Mouse (Mus musculus): ENCODE measurements at regions not wholly inside any gene's neighbourhood (a gene's known extent, or its start where the extent isn't known, plus 50 kb on each side); places are given as distances from the start of the nearest gene placed in this dataset.

- no peak for DNase-seq (ENCODE audit: low read depth, low spot score)
Observed at GRCm38 (mm10) chr2:34111286-34111685, 223.5 kb upstream of the Mvb12b start.

GRCm38 (mm10) chr2:34110582-34110981, 222.8 kb upstream of the Mvb12b start:
- peak; percentile 21 for DNase-seq (ENCODE audit: low read depth, low spot score)

- DNase-seq (ENCODE audit: low read depth, low spot score): no peak
Observed at GRCm38 (mm10) chr2:34107566-34108303, 220.0 kb upstream of the Mvb12b start.

- no peak for DNase-seq (ENCODE audit: low read depth, low spot score)
Observed at GRCm38 (mm10) chr2:34106837-34107565, 219.3 kb upstream of the Mvb12b start.

- DNase-seq (ENCODE audit: low read depth, low spot score): no peak
Observed at GRCm38 (mm10) chr2:34106245-34106644, 218.5 kb upstream of the Mvb12b start.

- no peak for DNase-seq (ENCODE audit: low read depth, low spot score)
Observed at GRCm38 (mm10) chr2:34105271-34106051, 217.7 kb upstream of the Mvb12b start.

- DNase-seq (ENCODE audit: low read depth, low spot score): no peak
Observed at GRCm38 (mm10) chr2:34098004-34098547, 210.3 kb upstream of the Mvb12b start.

- no peak for DNase-seq (ENCODE audit: low read depth, low spot score)
Observed at GRCm38 (mm10) chr2:34096561-34096960, 208.8 kb upstream of the Mvb12b start.

GRCm38 (mm10) chr2:34088832-34089231, 201.1 kb upstream of the Mvb12b start:
- no peak for DNase-seq (ENCODE audit: low read depth, low spot score)

GRCm38 (mm10) chr2:34086130-34086529, 198.4 kb upstream of the Mvb12b start:
- DNase-seq (ENCODE audit: low read depth, low spot score): no peak

- DNase-seq (ENCODE audit: low read depth, low spot score): peak; percentile 64
Observed at GRCm38 (mm10) chr2:34084513-34084912, 196.8 kb upstream of the Mvb12b start.

GRCm38 (mm10) chr2:34082486-34082885, 194.7 kb upstream of the Mvb12b start:
- DNase-seq (ENCODE audit: low read depth, low spot score): peak; percentile 57

GRCm38 (mm10) chr2:34080176-34080575, 192.4 kb upstream of the Mvb12b start:
- DNase-seq (ENCODE audit: low read depth, low spot score): no peak

- DNase-seq (ENCODE audit: low read depth, low spot score): no peak
Observed at GRCm38 (mm10) chr2:34079282-34079681, 191.5 kb upstream of the Mvb12b start.

GRCm38 (mm10) chr2:34078875-34079262, 191.1 kb upstream of the Mvb12b start:
- DNase-seq (ENCODE audit: low read depth, low spot score): no peak

- DNase-seq (ENCODE audit: low read depth, low spot score): no peak
Observed at GRCm38 (mm10) chr2:34078248-34078874, 190.6 kb upstream of the Mvb12b start.

- DNase-seq (ENCODE audit: low read depth, low spot score): no peak
Observed at GRCm38 (mm10) chr2:34076346-34076745, 188.6 kb upstream of the Mvb12b start.

- DNase-seq (ENCODE audit: low read depth, low spot score): no peak
Observed at GRCm38 (mm10) chr2:34074066-34074465, 186.3 kb upstream of the Mvb12b start.

- no peak for DNase-seq (ENCODE audit: low read depth, low spot score)
Observed at GRCm38 (mm10) chr2:34065592-34065991, 177.8 kb upstream of the Mvb12b start.

- peak; percentile 72 for DNase-seq (ENCODE audit: low read depth, low spot score)
Observed at GRCm38 (mm10) chr2:34065090-34065489, 177.3 kb upstream of the Mvb12b start.

GRCm38 (mm10) chr2:34056552-34056951, 168.8 kb upstream of the Mvb12b start:
- DNase-seq (ENCODE audit: low read depth, low spot score): peak; percentile 3

- no peak for DNase-seq (ENCODE audit: low read depth, low spot score)
Observed at GRCm38 (mm10) chr2:34043064-34043463, 155.3 kb upstream of the Mvb12b start.

Data from R1 (cell line).